Mouse (Mus musculus) inflammation-experienced regulatory T-cells, adult 6 months (primary cell): Measurements from ENCODE around the gene Fa2h. TPM values are rescaled to one million over a fixed set of nuclear protein-coding genes. Genes with fewer than 3 reads are reported as not detected.
A peak's percentile ranks its signal among the peaks of the same experiment; 100 is the strongest.

ENCODE experiments used
- ATAC-seq: one replicate; pipeline ENCODE4 v1.8.0; 2017
- polyA plus RNA-seq, 3 experiments: library from polyadenylated mRNA; unstranded; fragments of 100-300 nt; shearing (Covaris generic); gene quantifications; one replicate each; pipeline ENCODE4 v1.2.1; 2017

The Fa2h gene
- polyA plus RNA-seq, 3 experiments from 2014 or later: 0.32 TPM; not detected in 2

DNA sequence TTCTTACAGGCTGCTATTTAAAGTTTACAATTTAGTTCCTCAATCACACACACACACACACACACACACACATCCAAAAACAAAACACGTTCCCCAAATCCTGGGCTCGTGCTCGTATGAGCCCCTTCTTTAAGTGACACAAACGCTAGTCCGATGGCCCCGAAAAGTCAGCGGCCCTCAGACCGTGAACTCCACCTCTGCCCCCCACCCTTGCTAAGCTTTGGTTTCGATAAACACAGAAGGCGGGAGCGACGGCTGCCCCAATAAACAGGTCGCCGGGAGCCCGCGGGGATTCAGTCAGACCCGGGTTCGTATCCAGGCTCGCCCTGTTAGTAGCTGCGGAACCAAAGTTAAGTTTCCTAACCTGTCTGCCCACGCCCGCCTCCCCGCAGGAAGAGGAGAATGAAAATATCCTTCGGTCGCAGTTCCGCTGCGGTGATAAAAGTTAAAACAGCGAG is 94.2 kb downstream of the Fa2h start:
- ATAC-seq: peak; percentile 24

DNA sequence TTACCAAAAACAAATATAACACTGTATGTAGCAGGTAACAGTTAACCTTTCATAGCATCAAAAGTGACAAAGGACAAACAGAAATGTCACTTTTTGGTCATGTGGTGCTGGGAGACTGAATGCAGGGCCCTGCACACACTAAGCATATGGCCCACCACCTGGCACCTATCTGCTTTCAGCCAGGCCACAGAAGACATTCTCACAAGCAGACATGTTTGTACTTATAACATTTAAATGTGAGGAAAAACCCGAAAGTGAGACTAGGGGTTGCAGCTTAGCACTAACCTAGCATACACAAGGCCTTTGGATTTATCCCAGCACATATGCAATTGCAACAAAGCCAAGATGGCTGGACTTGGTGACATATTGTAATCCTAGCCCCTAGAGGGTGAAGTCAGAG is 95.6 kb downstream of the Fa2h start:
- no peak for ATAC-seq

Other genes starting within 250 kb of the Fa2h start
- 10 to 100 TPM; 25.2 to 37.5 (median 28.5) TPM for gene Glg1, start 134.6 kb downstream of the Fa2h start, polyA plus RNA-seq
- 10 to 100 TPM; 26.0 to 37.9 (median 27.3) TPM for gene Rfwd3, start 93.6 kb downstream of the Fa2h start, polyA plus RNA-seq
- 10 to 100 TPM in 1 of 3 experiments, 1 to 10 TPM in 2; 3.7 to 18.8 (median 6.3) TPM for gene Mlkl, start 55.6 kb downstream of the Fa2h start, polyA plus RNA-seq
- gene Wdr59, start 128.3 kb upstream of the Fa2h start, polyA plus RNA-seq: 1 to 10 TPM; 2.9 to 4.9 (median 4.6) TPM
- 10 to 100 TPM; 12.4 to 58.2 (median 50.7) TPM for gene Znrf1, start 142.3 kb upstream of the Fa2h start, polyA plus RNA-seq
- 1 to 10 TPM in 1 of 3 experiments, under 1 TPM in 2; 0.36 to 1.2 (median 0.95) TPM for gene Ldhd, start 236.6 kb upstream of the Fa2h start, polyA plus RNA-seq
- gene Zfp1, start 249.6 kb upstream of the Fa2h start, polyA plus RNA-seq: 10 to 100 TPM; 15.6 to 46.2 (median 33.0) TPM